Mouse (Mus musculus): ENCODE measurements around the gene Cfap300. TPM values are rescaled to one million over a fixed set of nuclear protein-coding genes. Genes with fewer than 3 reads are reported as not detected.

Gene Cfap300
- polyA plus RNA-seq, 1 experiment from 2014 or later, result 14.9 TPM

GRCm38 (mm10) chr9:8017253-8017913 lies 25.2 kb downstream of the Cfap300 start:
- Histone ChIP-seq H3K4me1 (no peaks in the 10 kb centered on the region), H3K36me3 (no peaks in the 10 kb centered on the region), H3K27me3 (no peaks in the 10 kb centered on the region), H3K9me3 (no peaks in the 10 kb centered on the region), H3K9ac (no peak overlapping the region), H3K4me2 (replicated peaks) (no peak overlapping the region), H3K27ac (no peak overlapping the region), H3K4me3 (no peak overlapping the region)
- ATAC-seq (ENCODE audit: low FRiP score, low read depth), result peak; percentile 32; the same call in 1 of the 2 replicates
- WGBS, result 54% methylated on average over 16 of the region's 20 CpGs

- H3K27me3 ChIP-seq, result no peaks in the 10 kb centered on the region
- peaks cover 20% of the 10 kb centered on the region for H3K36me3 ChIP-seq
- WGBS, result under 1% methylated on average over 71 of the region's 79 CpGs
- H3K9ac ChIP-seq, result peak within 1 kb of the TSS; percentile 98
- H3K4me1 ChIP-seq, result peaks cover 28% of the 10 kb centered on the region
- ATAC-seq (ENCODE audit: low FRiP score, low read depth), result peak; percentile 88
- H3K9me3 ChIP-seq, result no peaks in the 10 kb centered on the region
- H3K27ac ChIP-seq, result peak within 1 kb of the TSS; percentile 100
- H3K4me3 ChIP-seq, result peak within 1 kb of the TSS; percentile 90
- H3K4me2 ChIP-seq (replicated peaks), result peak within 1 kb of the TSS; percentile 74
These were observed 38.1 kb downstream of the Cfap300 start, which contains the start of gene Yap1 for GRCm38 (mm10) chr9:8004370-8004991. Yap1 (minus strand) TSS chr9:8004596.

- Histone ChIP-seq H3K36me3 (peaks cover 29% of the 10 kb centered on the region), H3K4me3 (peak overlapping the region; percentile 90), H3K4me2 (replicated peaks) (peak overlapping the region; percentile 74), H3K27ac (peak overlapping the region; percentile 100), H3K9ac (peak overlapping the region; percentile 98), H3K4me1 (peaks cover 37% of the 10 kb centered on the region), H3K27me3 (no peaks in the 10 kb centered on the region), H3K9me3 (no peaks in the 10 kb centered on the region)
- ATAC-seq (ENCODE audit: low FRiP score, low read depth), result peak; percentile 49
- WGBS, result under 1% methylated on average over 66 of the region's 82 CpGs
These were observed 39.0 kb downstream of the Cfap300 start for GRCm38 (mm10) chr9:8003301-8004271.

GRCm38 (mm10) chr9:8002806-8003205 lies 39.8 kb downstream of the Cfap300 start:
- ATAC-seq (ENCODE audit: low FRiP score, low read depth), result no peak
- Histone ChIP-seq H3K27ac (peak overlapping the region; percentile 100), H3K27me3 (no peaks in the 10 kb centered on the region), H3K9me3 (no peaks in the 10 kb centered on the region), H3K4me3 (peak overlapping the region; percentile 90), H3K4me1 (peaks cover 43% of the 10 kb centered on the region), H3K4me2 (replicated peaks) (peak overlapping the region; percentile 74), H3K9ac (peak overlapping the region; percentile 98), H3K36me3 (peaks cover 37% of the 10 kb centered on the region)
- WGBS, result under 1% methylated on average over 12 of the region's 12 CpGs

GRCm38 (mm10) chr9:8001352-8001751 lies 41.3 kb downstream of the Cfap300 start:
- Histone ChIP-seq H3K27ac (no peak overlapping the region), H3K9ac (no peak overlapping the region), H3K9me3 (no peaks in the 10 kb centered on the region), H3K36me3 (peaks cover 45% of the 10 kb centered on the region), H3K4me1 (peaks cover 43% of the 10 kb centered on the region), H3K27me3 (no peaks in the 10 kb centered on the region), H3K4me2 (replicated peaks) (peak overlapping the region; percentile 49), H3K4me3 (peak overlapping the region; percentile 22)
- ATAC-seq (ENCODE audit: low FRiP score, low read depth), result no peak
- WGBS, result 48% methylated on average over 7 of the region's 7 CpGs

GRCm38 (mm10) chr9:7994275-7994674 lies 48.3 kb downstream of the Cfap300 start:
- no peak overlapping the region for H3K4me2 ChIP-seq (replicated peaks)
- no peaks in the 10 kb centered on the region for H3K27me3 ChIP-seq
- no peak overlapping the region for H3K9ac ChIP-seq
- no peak overlapping the region for H3K4me3 ChIP-seq
- H3K4me1 ChIP-seq, result peaks cover 22% of the 10 kb centered on the region
- peaks cover 80% of the 10 kb centered on the region for H3K36me3 ChIP-seq
- H3K9me3 ChIP-seq, result no peaks in the 10 kb centered on the region
- ATAC-seq (ENCODE audit: low FRiP score, low read depth), result no peak
- 69% methylated on average over 5 of the region's 5 CpGs for WGBS
- H3K27ac ChIP-seq, result no peak overlapping the region

- ATAC-seq (ENCODE audit: low FRiP score, low read depth), result no peak
- H3K4me2 ChIP-seq (replicated peaks), result no peak overlapping the region
- H3K9ac ChIP-seq, result no peak overlapping the region
- peaks cover 78% of the 10 kb centered on the region for H3K36me3 ChIP-seq
- 62% methylated on average over 3 of the region's 3 CpGs for WGBS
- H3K9me3 ChIP-seq, result no peaks in the 10 kb centered on the region
- no peak overlapping the region for H3K4me3 ChIP-seq
- no peaks in the 10 kb centered on the region for H3K27me3 ChIP-seq
- H3K27ac ChIP-seq, result no peak overlapping the region
- peaks cover 9% of the 10 kb centered on the region; the same call in 1 of the 2 replicates for H3K4me1 ChIP-seq
These were observed 50.0 kb downstream of the Cfap300 start for GRCm38 (mm10) chr9:7992651-7993050.

- no peak overlapping the region for H3K4me3 ChIP-seq
- WGBS, result 85% methylated on average over 4 of the region's 4 CpGs
- no peaks in the 10 kb centered on the region for H3K27me3 ChIP-seq
- peaks cover 82% of the 10 kb centered on the region for H3K36me3 ChIP-seq
- H3K4me1 ChIP-seq, result peaks cover 9% of the 10 kb centered on the region; the same call in 1 of the 2 replicates
- H3K9me3 ChIP-seq, result no peaks in the 10 kb centered on the region
- H3K27ac ChIP-seq, result no peak overlapping the region
- H3K9ac ChIP-seq, result no peak overlapping the region
- no peak for ATAC-seq (ENCODE audit: low FRiP score, low read depth)
- no peak overlapping the region for H3K4me2 ChIP-seq (replicated peaks)
These were observed 51.7 kb downstream of the Cfap300 start for GRCm38 (mm10) chr9:7990897-7991296.

- Histone ChIP-seq H3K36me3 (peaks cover 63% of the 10 kb centered on the region), H3K4me1 (peaks cover 12% of the 10 kb centered on the region), H3K9ac (no peak overlapping the region), H3K4me2 (replicated peaks) (no peak overlapping the region), H3K27ac (no peak overlapping the region), H3K27me3 (no peaks in the 10 kb centered on the region), H3K4me3 (no peak overlapping the region), H3K9me3 (no peaks in the 10 kb centered on the region)
- no peak for ATAC-seq (ENCODE audit: low FRiP score, low read depth)
- WGBS, result 86% methylated on average over 5 of the region's 5 CpGs
These were observed 55.5 kb downstream of the Cfap300 start for GRCm38 (mm10) chr9:7987119-7987518.

GRCm38 (mm10) chr9:7984287-7984686 lies 58.3 kb downstream of the Cfap300 start:
- no peaks in the 10 kb centered on the region for H3K27me3 ChIP-seq
- ATAC-seq (ENCODE audit: low FRiP score, low read depth), result no peak
- no peak overlapping the region for H3K27ac ChIP-seq
- peaks cover 58% of the 10 kb centered on the region for H3K36me3 ChIP-seq
- H3K9ac ChIP-seq, result no peak overlapping the region
- WGBS, result 75% methylated on average over 4 of the region's 4 CpGs
- peaks cover 12% of the 10 kb centered on the region for H3K4me1 ChIP-seq
- no peak overlapping the region for H3K4me3 ChIP-seq
- H3K4me2 ChIP-seq (replicated peaks), result no peak overlapping the region
- H3K9me3 ChIP-seq, result no peaks in the 10 kb centered on the region

- Histone ChIP-seq H3K27me3 (no peaks in the 10 kb centered on the region), H3K27ac (no peak overlapping the region), H3K4me1 (peaks cover 12% of the 10 kb centered on the region), H3K4me3 (no peak overlapping the region), H3K9me3 (no peaks in the 10 kb centered on the region), H3K36me3 (peaks cover 57% of the 10 kb centered on the region), H3K4me2 (replicated peaks) (no peak overlapping the region), H3K9ac (no peak overlapping the region)
- 32% methylated on average over 2 of the region's 2 CpGs for WGBS
- peak; percentile 29; the same call in 1 of the 2 replicates for ATAC-seq (ENCODE audit: low FRiP score, low read depth)
These were observed 59.0 kb downstream of the Cfap300 start for GRCm38 (mm10) chr9:7983665-7984064.

GRCm38 (mm10) chr9:7980162-7980561 lies 62.5 kb downstream of the Cfap300 start:
- ATAC-seq (ENCODE audit: low FRiP score, low read depth), result no peak
- Histone ChIP-seq H3K36me3 (peaks cover 58% of the 10 kb centered on the region), H3K4me3 (no peak overlapping the region), H3K4me1 (peaks cover 10% of the 10 kb centered on the region), H3K27me3 (no peaks in the 10 kb centered on the region), H3K9me3 (no peaks in the 10 kb centered on the region), H3K4me2 (replicated peaks) (no peak overlapping the region), H3K27ac (no peak overlapping the region), H3K9ac (no peak overlapping the region)
- 88% methylated on average over 2 of the region's 2 CpGs for WGBS

Data from limb, embryonic 13.5 days (tissue).